Mouse (Mus musculus): ENCODE measurements around the gene Cacna2d4. TPM values are rescaled to one million over a fixed set of nuclear protein-coding genes. Genes with fewer than 3 reads are reported as not detected.
"Not testable (repeated sequence)": the region's sequence is repeated elsewhere in the genome, so short reads cannot be mapped to it uniquely, and the experiment has no call there.

The Cacna2d4 gene
- polyA plus RNA-seq, 1 experiment from 2014 or later = not detected

GRCm38 (mm10) chr6:119363593-119363992, 127.3 kb downstream of the Cacna2d4 start:
- H3K27me3 ChIP-seq (replicated peaks; ENCODE audit: low read depth, poor library complexity, severe bottlenecking) = no peaks in the 10 kb centered on the region
- no peak for DNase-seq (ENCODE audit: low spot score)
- H3K4me3 ChIP-seq = no peak overlapping the region
- WGBS = 89% methylated on average over 5 of the region's 5 CpGs
- no peaks in the 10 kb centered on the region for H3K4me1 ChIP-seq
- H3K27ac ChIP-seq (replicated peaks) = no peak overlapping the region
- H3K9me3 ChIP-seq = no peaks in the 10 kb centered on the region
- H3K36me3 ChIP-seq (replicated peaks) = peaks cover 96% of the 10 kb centered on the region

DNA sequence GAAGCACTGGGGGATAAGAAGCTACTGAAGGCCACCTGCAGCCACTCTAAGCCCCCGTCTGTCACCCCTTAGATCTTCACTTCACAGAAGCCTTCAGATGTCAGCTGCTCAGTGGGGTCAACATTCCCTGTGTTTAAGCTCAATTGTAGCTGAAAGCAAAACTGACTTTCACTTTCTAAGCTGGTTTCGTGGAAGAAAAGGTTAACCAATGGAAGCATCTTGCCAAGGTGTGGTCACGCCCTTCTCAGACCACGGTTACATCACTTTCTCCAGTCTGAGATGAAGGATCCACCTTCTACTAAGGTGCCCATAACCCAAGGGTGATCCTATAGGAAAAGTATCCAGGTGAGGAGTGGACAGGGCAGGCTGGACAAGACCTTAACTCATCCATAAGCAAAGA, 130.5 kb downstream of the Cacna2d4 start:
- H3K4me3 ChIP-seq; DNase-seq (ENCODE audit: low spot score); H3K4me1 ChIP-seq; H3K27me3 ChIP-seq (replicated peaks; ENCODE audit: low read depth, poor library complexity, severe bottlenecking); H3K27ac ChIP-seq (replicated peaks); H3K9me3 ChIP-seq: not testable (repeated sequence)
- H3K36me3 ChIP-seq (replicated peaks) = peaks cover 76% of the 10 kb centered on the region
- WGBS = 88% methylated on average over 4 of the region's 4 CpGs

GRCm38 (mm10) chr6:119367382-119367781, 131.1 kb downstream of the Cacna2d4 start:
- Histone ChIP-seq H3K4me1 (no peaks in the 10 kb centered on the region), H3K36me3 (replicated peaks) (peaks cover 70% of the 10 kb centered on the region), H3K27me3 (replicated peaks; ENCODE audit: low read depth, poor library complexity, severe bottlenecking) (no peaks in the 10 kb centered on the region), H3K4me3 (no peak overlapping the region), H3K9me3 (no peaks in the 10 kb centered on the region), H3K27ac (replicated peaks) (no peak overlapping the region)
- no peak for DNase-seq (ENCODE audit: low spot score)
- 87% methylated on average over 2 of the region's 2 CpGs for WGBS

GRCm38 (mm10) chr6:119371624-119372023, 135.3 kb downstream of the Cacna2d4 start:
- no peak for DNase-seq (ENCODE audit: low spot score)
- H3K36me3 ChIP-seq (replicated peaks) = peaks cover 30% of the 10 kb centered on the region
- no peak overlapping the region for H3K27ac ChIP-seq (replicated peaks)
- H3K4me1 ChIP-seq = peaks cover 7% of the 10 kb centered on the region
- H3K27me3 ChIP-seq (replicated peaks; ENCODE audit: low read depth, poor library complexity, severe bottlenecking) = no peaks in the 10 kb centered on the region
- H3K4me3 ChIP-seq = no peak overlapping the region
- no peaks in the 10 kb centered on the region for H3K9me3 ChIP-seq

DNA sequence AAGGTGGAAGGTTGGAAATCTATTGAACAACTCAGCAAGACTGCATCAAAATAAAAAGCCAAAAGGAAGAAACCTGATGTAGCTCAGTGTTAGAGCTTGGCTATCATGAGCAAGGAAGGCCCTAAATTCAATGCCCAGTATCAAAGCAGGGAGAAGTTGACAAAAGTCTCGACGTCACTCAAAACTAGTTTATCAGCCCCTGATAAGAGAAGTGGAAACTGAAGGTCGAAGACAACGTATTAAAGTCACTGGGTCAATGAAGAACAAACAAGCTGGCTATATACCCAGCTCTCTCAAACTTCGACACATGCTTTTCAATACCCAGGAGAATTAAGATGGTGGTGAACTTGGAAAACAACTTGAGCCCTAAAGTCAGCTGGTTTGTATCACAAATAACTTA, 135.9 kb downstream of the Cacna2d4 start:
- no peaks in the 10 kb centered on the region for H3K27me3 ChIP-seq (replicated peaks; ENCODE audit: low read depth, poor library complexity, severe bottlenecking)
- peaks cover 24% of the 10 kb centered on the region for H3K36me3 ChIP-seq (replicated peaks)
- no peak overlapping the region for H3K4me3 ChIP-seq
- no peak overlapping the region for H3K27ac ChIP-seq (replicated peaks)
- H3K9me3 ChIP-seq = no peaks in the 10 kb centered on the region
- peaks cover 9% of the 10 kb centered on the region for H3K4me1 ChIP-seq
- no peak for DNase-seq (ENCODE audit: low spot score)
- WGBS = 87% methylated on average over 5 of the region's 5 CpGs

- H3K9me3 ChIP-seq = no peaks in the 10 kb centered on the region
- H3K27me3 ChIP-seq (replicated peaks; ENCODE audit: low read depth, poor library complexity, severe bottlenecking) = no peaks in the 10 kb centered on the region
- no peak for DNase-seq (ENCODE audit: low spot score)
- H3K27ac ChIP-seq (replicated peaks) = no peak overlapping the region
- no peak overlapping the region for H3K4me3 ChIP-seq
- H3K4me1 ChIP-seq = peaks cover 15% of the 10 kb centered on the region
- peaks cover 16% of the 10 kb centered on the region for H3K36me3 ChIP-seq (replicated peaks)
Observed at GRCm38 (mm10) chr6:119373000-119373705, 136.8 kb downstream of the Cacna2d4 start.

DNA sequence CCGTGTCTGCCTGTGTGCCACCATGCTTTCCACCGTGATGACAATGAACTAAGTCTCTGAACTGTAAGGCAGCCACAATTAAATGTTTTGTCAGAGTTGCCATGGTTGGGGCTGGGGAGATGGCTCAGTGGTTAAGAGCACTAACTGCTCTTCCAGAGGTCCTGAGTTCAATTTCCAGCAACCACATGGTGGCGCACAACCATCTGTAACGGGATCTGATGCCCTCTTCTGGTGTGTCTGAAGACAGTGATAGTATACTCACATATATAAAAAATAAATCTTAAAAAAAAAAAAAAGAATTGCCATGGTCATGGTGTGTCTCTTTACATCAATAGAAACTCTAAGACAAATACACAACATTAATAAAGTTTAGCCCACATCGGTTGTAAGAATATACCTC, 138.7 kb downstream of the Cacna2d4 start:
- H3K4me3 ChIP-seq = no peak overlapping the region

GRCm38 (mm10) chr6:119377613-119378012, 141.3 kb downstream of the Cacna2d4 start:
- H3K27me3 ChIP-seq (replicated peaks; ENCODE audit: low read depth, poor library complexity, severe bottlenecking) = no peaks in the 10 kb centered on the region
- H3K4me1 ChIP-seq = peaks cover 15% of the 10 kb centered on the region
- no peak overlapping the region for H3K27ac ChIP-seq (replicated peaks)
- no peaks in the 10 kb centered on the region for H3K9me3 ChIP-seq
- H3K36me3 ChIP-seq (replicated peaks) = peaks cover 5% of the 10 kb centered on the region
- WGBS = 59% methylated on average over 2 of the region's 2 CpGs
- H3K4me3 ChIP-seq = no peak overlapping the region
- DNase-seq (ENCODE audit: low spot score) = no peak

More for the DNA sequence above, 138.7 kb downstream of the Cacna2d4 start:
- 80% methylated on average over 5 of the region's 5 CpGs for WGBS
- Histone ChIP-seq H3K9me3 (no peaks in the 10 kb centered on the region), H3K27me3 (replicated peaks; ENCODE audit: low read depth, poor library complexity, severe bottlenecking) (no peaks in the 10 kb centered on the region), H3K36me3 (replicated peaks) (no peaks in the 10 kb centered on the region), H3K4me1 (peaks cover 15% of the 10 kb centered on the region), H3K27ac (replicated peaks) (no peak overlapping the region)
- DNase-seq (ENCODE audit: low spot score) = no peak

- H3K9me3 ChIP-seq = no peaks in the 10 kb centered on the region
- peaks cover 13% of the 10 kb centered on the region for H3K4me1 ChIP-seq
- H3K27me3 ChIP-seq (replicated peaks; ENCODE audit: low read depth, poor library complexity, severe bottlenecking) = no peaks in the 10 kb centered on the region
- no peak for DNase-seq (ENCODE audit: low spot score)
- no peak overlapping the region for H3K27ac ChIP-seq (replicated peaks)
- no peak overlapping the region for H3K4me3 ChIP-seq
- 86% methylated on average over 1 of the region's 1 CpGs for WGBS
- H3K36me3 ChIP-seq (replicated peaks) = peaks cover 8% of the 10 kb centered on the region
Observed at GRCm38 (mm10) chr6:119378631-119379030, 142.3 kb downstream of the Cacna2d4 start.

- Histone ChIP-seq H3K27ac (replicated peaks) (no peak overlapping the region), H3K9me3 (no peaks in the 10 kb centered on the region), H3K27me3 (replicated peaks; ENCODE audit: low read depth, poor library complexity, severe bottlenecking) (no peaks in the 10 kb centered on the region), H3K4me3 (no peak overlapping the region), H3K36me3 (replicated peaks) (peaks cover 18% of the 10 kb centered on the region), H3K4me1 (peaks cover 22% of the 10 kb centered on the region)
- no peak for DNase-seq (ENCODE audit: low spot score)
- WGBS = 94% methylated on average over 1 of the region's 1 CpGs
Observed at GRCm38 (mm10) chr6:119385668-119386067, 149.3 kb downstream of the Cacna2d4 start.

DNA sequence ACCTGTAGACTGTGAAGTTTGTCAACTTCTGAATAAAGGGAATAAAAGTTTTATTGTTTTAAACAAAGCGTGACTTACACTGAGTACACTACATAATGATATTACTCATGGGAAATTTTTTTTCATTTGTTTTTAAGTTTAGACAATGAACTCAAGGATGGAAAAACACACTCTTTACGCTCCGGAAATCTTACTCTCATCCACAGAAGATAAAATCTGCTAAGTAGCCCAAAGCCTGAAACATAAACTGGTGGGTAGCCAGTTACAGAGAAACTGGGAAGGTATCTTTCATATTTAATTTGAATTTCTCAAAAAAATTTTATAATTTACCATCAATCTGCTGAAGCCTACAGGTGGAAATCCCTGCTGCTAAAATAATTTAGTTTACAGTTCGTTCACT, 150.1 kb downstream of the Cacna2d4 start:
- 92% methylated on average over 4 of the region's 4 CpGs for WGBS
- H3K36me3 ChIP-seq (replicated peaks) = peaks cover 18% of the 10 kb centered on the region
- DNase-seq (ENCODE audit: low spot score) = no peak
- peaks cover 22% of the 10 kb centered on the region for H3K4me1 ChIP-seq
- no peak overlapping the region for H3K27ac ChIP-seq (replicated peaks)
- H3K27me3 ChIP-seq (replicated peaks; ENCODE audit: low read depth, poor library complexity, severe bottlenecking) = no peaks in the 10 kb centered on the region
- H3K4me3 ChIP-seq = no peak overlapping the region
- H3K9me3 ChIP-seq = no peaks in the 10 kb centered on the region

DNA sequence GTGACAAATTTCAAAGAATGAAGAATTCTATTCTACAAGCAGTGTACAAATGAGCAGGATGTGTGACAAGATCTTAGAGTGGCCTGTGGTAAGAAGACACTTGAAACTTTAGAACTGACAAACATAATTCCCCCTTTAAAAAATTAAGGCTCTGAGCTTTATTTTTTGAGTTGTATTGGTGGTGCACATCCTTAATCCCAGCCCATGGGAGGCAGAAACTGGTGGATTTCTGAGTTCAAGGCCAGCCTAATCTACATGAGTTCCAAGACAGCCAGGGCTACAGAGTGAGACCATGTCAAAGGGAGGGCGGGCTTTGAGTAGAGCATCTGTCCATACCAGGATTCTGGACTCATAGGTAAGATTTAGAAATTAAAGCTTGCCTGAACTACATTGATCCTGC, 150.5 kb downstream of the Cacna2d4 start:
- WGBS = 91% methylated on average over 1 of the region's 1 CpGs
- Histone ChIP-seq H3K36me3 (replicated peaks) (peaks cover 18% of the 10 kb centered on the region), H3K4me1 (peaks cover 22% of the 10 kb centered on the region), H3K9me3 (no peaks in the 10 kb centered on the region), H3K27ac (replicated peaks) (no peak overlapping the region), H3K27me3 (replicated peaks; ENCODE audit: low read depth, poor library complexity, severe bottlenecking) (no peaks in the 10 kb centered on the region), H3K4me3 (peak overlapping the region; percentile 85; the same call in 1 of the 2 replicates)
- DNase-seq (ENCODE audit: low spot score) = no peak

DNA sequence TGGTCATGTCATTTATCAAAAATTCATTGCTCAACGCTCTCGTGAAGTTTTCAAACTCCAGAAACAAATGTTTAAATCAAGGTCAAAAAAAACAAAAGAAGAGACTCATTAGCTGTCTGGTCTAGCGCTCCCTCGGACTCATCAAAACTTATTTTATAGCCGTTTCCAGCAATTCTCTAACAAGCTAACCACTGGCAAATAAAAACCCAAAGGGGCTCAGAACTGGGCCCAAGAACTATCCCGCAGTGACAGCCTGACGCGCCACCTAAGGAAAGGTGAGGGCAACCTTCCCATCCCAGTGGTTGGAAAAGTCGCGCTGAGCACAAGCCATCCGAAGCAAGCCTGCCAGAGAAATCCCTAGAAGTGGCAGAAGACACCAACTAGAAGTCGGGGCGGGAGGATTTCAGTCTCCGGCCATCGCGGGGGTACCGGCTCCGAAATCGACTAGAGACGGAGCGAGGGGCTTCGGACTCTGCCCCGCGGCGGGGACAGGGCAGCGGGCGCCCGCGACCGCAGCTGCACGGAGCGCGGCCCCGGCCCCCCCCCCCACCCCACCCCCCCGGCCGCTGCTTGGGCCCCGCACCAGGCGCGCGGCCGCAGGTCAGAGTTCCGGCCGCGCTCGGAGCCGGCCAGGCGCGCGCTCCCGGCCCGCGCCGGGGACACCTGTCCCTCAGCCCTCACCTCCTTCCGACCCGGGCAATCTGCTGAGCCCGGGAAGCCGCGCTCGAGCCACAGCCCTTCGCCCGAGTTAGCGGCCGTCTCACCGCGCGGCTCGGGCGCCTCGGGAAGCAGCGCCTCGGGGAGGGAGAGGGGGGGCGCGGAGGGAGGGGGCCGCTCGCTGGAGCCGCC, 151.7 kb downstream of the Cacna2d4 start:
- Histone ChIP-seq H3K4me3 (peak overlapping the region; percentile 85), H3K36me3 (replicated peaks) (peaks cover 13% of the 10 kb centered on the region), H3K9me3 (no peaks in the 10 kb centered on the region), H3K27ac (replicated peaks) (peak overlapping the region; percentile 96), H3K4me1 (peaks cover 22% of the 10 kb centered on the region), H3K27me3 (replicated peaks; ENCODE audit: low read depth, poor library complexity, severe bottlenecking) (no peaks in the 10 kb centered on the region)
- WGBS = 1% methylated on average over 55 of the region's 76 CpGs
- DNase-seq (ENCODE audit: low spot score) = no peak

Measured in embryonic facial prominence, embryonic 10.5 days (tissue).